Mouse (Mus musculus): ENCODE measurements around the gene Fam117a. TPM values are rescaled to one million over a fixed set of nuclear protein-coding genes. Genes with fewer than 3 reads are reported as not detected.

Gene Fam117a
- polyA plus RNA-seq, 1 experiment = 3.3 TPM

DNA sequence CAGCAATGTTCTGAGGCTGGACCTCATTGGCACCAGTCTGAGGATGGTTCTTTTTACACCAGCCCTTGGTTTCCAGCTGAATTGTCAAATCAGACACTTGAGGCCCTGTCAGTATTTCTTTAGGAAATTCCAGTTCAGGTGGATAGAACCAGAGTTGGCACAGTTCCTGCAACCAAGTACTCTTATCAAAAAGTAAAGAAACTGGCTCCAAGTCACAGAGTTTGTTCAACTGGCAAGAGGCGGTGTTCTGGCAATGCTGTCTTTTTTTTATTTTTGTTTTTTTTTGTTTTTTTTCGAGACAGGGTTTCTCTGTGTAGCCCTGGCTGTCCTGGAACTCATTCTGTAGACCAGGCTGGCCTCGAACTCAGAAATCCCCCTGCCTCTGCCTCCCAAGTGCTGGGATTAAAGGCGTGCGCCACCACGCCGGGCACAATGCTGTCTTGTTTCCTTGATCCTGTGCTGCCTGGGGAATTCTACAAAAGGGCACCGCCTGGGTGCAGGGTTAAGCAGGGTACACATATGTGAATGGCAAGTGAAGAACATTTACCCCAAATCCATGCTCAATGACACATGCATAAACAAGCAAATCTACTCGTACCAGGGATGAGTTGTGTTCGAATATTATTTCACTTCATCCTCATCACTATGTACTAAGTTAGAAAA lies 72.8 kb downstream of the Fam117a start:
- Histone ChIP-seq H3K4me3 (ENCODE audit: insufficient read depth, low read length) (no peak overlapping the region), H3K4me1 (ENCODE audit: control insufficient read depth, insufficient read depth, low read length) (peaks cover 15% of the 10 kb centered on the region), H3K27ac (ENCODE audit: insufficient read depth, low read depth, low read length) (no peak overlapping the region)
- TF ChIP-seq POLR2A (IDR thresholded peaks at IDR 0.05; ENCODE audit: borderline replicate concordance, low read depth, low read length) = no peak
- TF ChIP-seq CTCF (IDR thresholded peaks at IDR 0.05; ENCODE audit: low read depth, low read length) = no peak

DNA sequence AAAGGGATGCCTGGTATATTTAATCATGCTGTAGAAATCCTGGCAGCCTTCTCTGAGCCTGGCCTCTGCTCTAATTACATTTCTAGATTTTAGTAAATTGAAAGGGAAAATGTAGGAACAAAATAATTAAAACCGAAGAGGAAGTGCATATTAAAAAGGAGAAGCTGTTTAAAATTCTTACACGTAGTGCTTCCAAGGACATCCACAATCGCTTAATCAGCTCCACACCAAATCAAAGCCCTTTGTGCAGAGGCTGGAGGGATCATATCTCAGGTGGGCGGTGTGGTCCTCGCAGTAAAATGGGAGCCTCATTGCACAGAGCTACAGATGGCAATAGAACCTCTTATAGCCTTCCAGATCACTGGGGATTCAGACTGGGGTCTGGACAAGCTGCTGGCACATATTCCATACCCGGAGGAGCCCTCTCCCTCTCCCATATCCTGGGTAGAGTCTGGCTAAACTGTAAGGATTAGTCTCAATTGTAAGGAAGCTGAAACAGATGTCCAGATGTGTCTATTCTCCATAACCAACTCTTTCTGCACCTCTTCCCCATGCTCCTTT lies 74.7 kb downstream of the Fam117a start:
- no peak overlapping the region for H3K4me3 ChIP-seq (ENCODE audit: insufficient read depth, low read length)
- TF ChIP-seq POLR2A (IDR thresholded peaks at IDR 0.05; ENCODE audit: borderline replicate concordance, low read depth, low read length) (no peak), CTCF (IDR thresholded peaks at IDR 0.05; ENCODE audit: low read depth, low read length) (no peak)
- peaks cover 19% of the 10 kb centered on the region for H3K4me1 ChIP-seq (ENCODE audit: control insufficient read depth, insufficient read depth, low read length)
- H3K27ac ChIP-seq (ENCODE audit: insufficient read depth, low read depth, low read length) = peak overlapping the region; percentile 8

GRCm38 (mm10) chr11:95412615-95413014 lies 75.8 kb downstream of the Fam117a start:
- no peak for TF ChIP-seq CTCF (IDR thresholded peaks at IDR 0.05; ENCODE audit: low read depth, low read length)
- TF ChIP-seq POLR2A (IDR thresholded peaks at IDR 0.05; ENCODE audit: borderline replicate concordance, low read depth, low read length) = no peak

DNA sequence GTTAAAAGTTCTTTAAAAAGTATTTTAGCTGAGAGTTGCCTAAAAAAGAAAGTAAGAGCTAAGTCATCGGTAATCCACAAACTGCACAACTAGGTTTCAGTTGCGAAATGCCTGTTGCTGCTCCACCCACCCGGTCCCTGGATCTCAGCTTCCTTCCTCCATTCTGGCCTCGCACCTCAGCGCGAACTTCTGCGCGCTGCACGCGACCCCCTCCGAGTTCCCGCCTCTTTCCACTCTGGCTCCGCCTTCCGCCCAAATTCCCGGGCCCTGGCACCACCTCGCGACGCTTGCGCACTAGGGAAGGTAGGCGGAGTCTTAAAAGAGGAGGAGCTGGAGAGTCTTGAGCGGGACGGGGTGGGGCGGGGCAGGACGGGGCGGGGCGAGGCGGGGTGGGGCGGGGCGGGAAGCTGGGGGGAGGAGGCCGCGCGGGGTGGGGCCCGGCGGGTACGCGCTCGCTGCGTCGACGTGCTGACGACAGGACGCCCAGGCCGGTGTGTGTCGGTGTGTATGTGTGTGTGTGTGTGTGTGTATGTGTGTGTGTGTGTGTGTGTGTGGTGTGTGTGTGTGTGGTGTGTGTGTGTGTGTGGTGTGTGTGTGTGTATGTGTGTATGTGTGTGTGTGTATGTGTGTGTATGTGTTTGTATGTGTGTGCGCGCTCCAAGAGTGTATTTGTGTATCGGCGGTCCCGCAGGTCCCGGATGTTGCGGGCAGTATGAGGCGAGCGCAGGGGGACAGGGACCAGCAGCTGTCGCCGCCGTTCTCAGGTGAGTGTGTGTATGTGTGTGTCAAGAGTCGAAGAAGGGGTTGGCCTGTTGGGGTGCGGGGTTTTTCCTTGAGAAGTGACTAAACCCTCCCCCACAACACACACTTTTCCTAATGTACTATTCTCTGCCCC lies 77.1 kb downstream of the Fam117a start, which contains the start of gene Spop:
Spop (plus strand) TSS at position 440 of the 895 bp plus-strand sequence.
- Histone ChIP-seq H3K4me3 (ENCODE audit: insufficient read depth, low read length) (peak within 1 kb of the TSS; percentile 79), H3K27ac (ENCODE audit: insufficient read depth, low read depth, low read length) (peak within 1 kb of the TSS; percentile 97), H3K4me1 (ENCODE audit: control insufficient read depth, insufficient read depth, low read length) (peaks cover 32% of the 10 kb centered on the region)
- TF ChIP-seq CTCF (IDR thresholded peaks at IDR 0.05; ENCODE audit: low read depth, low read length) = no peak
- no peak for TF ChIP-seq POLR2A (IDR thresholded peaks at IDR 0.05; ENCODE audit: borderline replicate concordance, low read depth, low read length)

More at GRCm38 (mm10) chr11:95412615-95413014, 75.8 kb downstream of the Fam117a start:
- Histone ChIP-seq H3K4me1 (ENCODE audit: control insufficient read depth, insufficient read depth, low read length) (peaks cover 27% of the 10 kb centered on the region), H3K4me3 (ENCODE audit: insufficient read depth, low read length) (no peak overlapping the region), H3K27ac (ENCODE audit: insufficient read depth, low read depth, low read length) (no peak overlapping the region)

DNA sequence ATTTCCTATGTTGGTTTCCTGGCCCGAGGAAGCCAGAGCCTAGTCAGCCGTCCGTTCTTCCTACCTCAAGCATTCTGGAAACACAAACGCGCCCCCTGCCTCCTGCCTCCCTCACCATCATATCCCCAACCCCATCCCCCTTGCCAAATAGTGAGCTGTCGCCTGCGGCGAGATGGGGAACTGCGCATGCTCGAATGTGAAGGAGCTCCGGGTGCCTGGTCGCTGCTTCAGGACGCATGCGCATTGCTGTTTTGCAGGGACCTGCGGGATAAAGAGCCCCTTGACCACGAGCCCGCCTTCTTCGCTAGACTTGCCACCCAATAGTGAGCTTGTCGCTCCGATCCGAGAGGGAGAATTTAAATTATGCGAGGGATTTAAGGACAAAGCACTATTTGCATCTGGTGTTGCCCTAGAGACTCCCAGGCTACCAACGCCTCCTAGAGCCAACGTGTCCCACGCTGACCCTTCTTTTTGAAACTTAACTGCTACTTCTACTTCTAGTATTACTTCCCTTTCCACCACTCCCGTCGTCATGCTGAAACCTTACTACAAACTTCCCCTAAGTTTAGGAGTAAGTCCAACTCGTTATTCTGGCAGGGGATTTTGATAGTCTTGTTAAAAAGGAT lies 77.8 kb downstream of the Fam117a start:
- H3K4me3 ChIP-seq (ENCODE audit: insufficient read depth, low read length) = peak overlapping the region; percentile 79
- H3K4me1 ChIP-seq (ENCODE audit: control insufficient read depth, insufficient read depth, low read length) = peaks cover 32% of the 10 kb centered on the region
- H3K27ac ChIP-seq (ENCODE audit: insufficient read depth, low read depth, low read length) = peak overlapping the region; percentile 97
- TF ChIP-seq CTCF (IDR thresholded peaks at IDR 0.05; ENCODE audit: low read depth, low read length) (0 out of 2 replicates have a peak, but pooled peaks have one; percentile 15), POLR2A (IDR thresholded peaks at IDR 0.05; ENCODE audit: borderline replicate concordance, low read depth, low read length) (no peak)

DNA sequence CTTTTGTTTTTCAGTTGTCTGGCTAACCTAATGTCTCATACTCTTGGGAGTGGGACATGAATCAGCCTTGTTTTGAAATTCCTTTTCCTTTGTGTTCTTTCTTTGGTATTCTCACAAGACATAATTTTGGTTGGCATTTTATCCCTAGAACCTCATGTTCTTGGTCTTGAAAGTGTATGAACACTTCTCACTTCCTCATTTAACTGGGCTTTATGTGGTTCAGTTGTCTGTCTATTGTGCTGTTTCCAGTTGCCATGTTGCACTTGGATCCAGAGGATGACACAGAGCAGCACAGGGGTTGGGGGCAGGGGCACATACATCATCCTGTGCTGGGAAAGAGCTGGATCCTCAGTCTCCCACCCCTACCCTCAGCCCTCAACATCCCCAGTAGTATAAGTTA lies 79.1 kb downstream of the Fam117a start:
- H3K4me3 ChIP-seq (ENCODE audit: insufficient read depth, low read length) = peak overlapping the region; percentile 34
- no peak for TF ChIP-seq CTCF (IDR thresholded peaks at IDR 0.05; ENCODE audit: low read depth, low read length)
- no peak for TF ChIP-seq POLR2A (IDR thresholded peaks at IDR 0.05; ENCODE audit: borderline replicate concordance, low read depth, low read length)
- peaks cover 32% of the 10 kb centered on the region for H3K4me1 ChIP-seq (ENCODE audit: control insufficient read depth, insufficient read depth, low read length)
- peak overlapping the region; percentile 97 for H3K27ac ChIP-seq (ENCODE audit: insufficient read depth, low read depth, low read length)

DNA sequence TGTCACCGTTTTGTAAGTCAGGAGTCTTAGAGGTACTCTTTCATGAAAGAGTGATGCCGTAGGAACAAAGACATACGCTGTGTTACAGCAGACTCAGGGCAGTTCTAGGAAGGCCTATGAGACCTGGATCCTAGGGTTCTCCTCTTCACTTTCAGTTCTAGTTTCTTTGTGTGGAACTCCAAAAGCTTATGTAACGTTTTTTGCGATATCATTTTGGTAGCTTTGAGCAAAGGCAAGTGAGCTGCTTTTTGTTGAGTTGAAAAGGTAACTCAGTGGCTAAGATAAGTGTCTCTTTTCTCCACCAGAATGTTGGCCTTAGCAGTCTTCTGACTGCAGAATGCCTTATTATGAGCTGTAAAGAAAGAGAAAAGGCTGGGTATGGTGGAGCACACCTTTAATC lies 80.5 kb downstream of the Fam117a start:
- no peak overlapping the region for H3K27ac ChIP-seq (ENCODE audit: insufficient read depth, low read depth, low read length)
- peaks cover 28% of the 10 kb centered on the region for H3K4me1 ChIP-seq (ENCODE audit: control insufficient read depth, insufficient read depth, low read length)
- TF ChIP-seq CTCF (IDR thresholded peaks at IDR 0.05; ENCODE audit: low read depth, low read length) = no peak
- TF ChIP-seq POLR2A (IDR thresholded peaks at IDR 0.05; ENCODE audit: borderline replicate concordance, low read depth, low read length) = no peak
- no peak overlapping the region for H3K4me3 ChIP-seq (ENCODE audit: insufficient read depth, low read length)

- H3K4me1 ChIP-seq (ENCODE audit: control insufficient read depth, insufficient read depth, low read length) = peaks cover 38% of the 10 kb centered on the region
- H3K4me3 ChIP-seq (ENCODE audit: insufficient read depth, low read length) = no peak overlapping the region
- H3K27ac ChIP-seq (ENCODE audit: insufficient read depth, low read depth, low read length) = no peak overlapping the region
- no peak for TF ChIP-seq POLR2A (IDR thresholded peaks at IDR 0.05; ENCODE audit: borderline replicate concordance, low read depth, low read length)
- TF ChIP-seq CTCF (IDR thresholded peaks at IDR 0.05; ENCODE audit: low read depth, low read length) = no peak
These were observed 84.1 kb downstream of the Fam117a start for GRCm38 (mm10) chr11:95420880-95421435.

GRCm38 (mm10) chr11:95423505-95423904 lies 86.7 kb downstream of the Fam117a start:
- TF ChIP-seq CTCF (IDR thresholded peaks at IDR 0.05; ENCODE audit: low read depth, low read length) (peak; percentile 70), POLR2A (IDR thresholded peaks at IDR 0.05; ENCODE audit: borderline replicate concordance, low read depth, low read length) (no peak)
- Histone ChIP-seq H3K4me1 (ENCODE audit: control insufficient read depth, insufficient read depth, low read length) (peaks cover 30% of the 10 kb centered on the region), H3K4me3 (ENCODE audit: insufficient read depth, low read length) (no peak overlapping the region), H3K27ac (ENCODE audit: insufficient read depth, low read depth, low read length) (peak overlapping the region; percentile 35)

Measured in bone marrow macrophage, adult 2 months (primary cell).